Mouse (Mus musculus) cerebellum, postnatal 4 days (tissue): Measurements from ENCODE around the gene Actl7a.

Experiments used
- DNase-seq, 2 experiments: peaks; one replicate each; pipeline ENCODE4 v3.0.0; 2022; ENCODE audit warnings: low spot score in 2 of 2, mixed read lengths in 1 of 2

The Actl7a gene

DNA sequence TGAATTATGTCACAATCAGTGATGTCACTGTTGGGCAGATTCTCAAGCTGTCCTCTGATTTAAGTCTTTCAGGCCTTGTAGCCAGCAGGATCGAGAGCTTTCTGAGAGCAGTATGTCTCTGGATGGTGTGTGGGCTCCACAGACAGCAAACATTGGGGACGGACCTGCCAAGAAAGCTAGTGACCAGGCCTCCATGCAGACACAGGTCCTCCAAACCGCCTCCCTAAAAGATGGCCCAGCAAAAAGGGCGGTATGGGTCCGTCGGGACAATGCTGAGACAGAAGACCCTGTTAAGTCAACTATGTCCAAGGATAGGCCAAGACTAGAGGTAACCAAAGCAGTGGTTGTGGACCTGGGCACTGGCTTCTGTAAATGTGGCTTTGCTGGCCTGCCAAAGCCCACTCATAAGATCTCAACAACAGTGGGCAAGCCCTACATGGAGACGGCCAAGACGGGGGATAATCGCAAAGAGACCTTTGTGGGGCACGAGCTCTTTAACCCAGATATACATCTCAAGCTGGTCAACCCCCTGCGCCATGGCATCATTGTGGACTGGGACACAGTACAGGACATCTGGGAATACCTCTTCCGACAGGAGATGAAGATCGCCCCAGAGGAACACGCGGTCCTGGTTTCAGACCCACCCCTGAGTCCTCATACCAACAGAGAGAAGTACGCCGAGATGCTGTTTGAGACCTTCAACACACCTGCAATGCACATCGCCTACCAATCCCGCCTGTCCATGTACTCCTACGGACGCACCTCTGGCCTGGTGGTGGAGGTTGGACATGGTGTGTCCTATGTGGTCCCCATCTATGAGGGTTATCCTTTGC, at the start of gene Actl7a:
TSS of gene Actl7a (plus strand) at position 51 of the 833 bp plus-strand sequence.
- DNase-seq, result no peak

- no peak for DNase-seq
Observed at GRCm38 (mm10) chr4:56696401-56696800, 46.8 kb upstream of the Actl7a start.

GRCm38 (mm10) chr4:56698671-56699070, 44.5 kb upstream of the Actl7a start:
- no peak for DNase-seq

GRCm38 (mm10) chr4:56702234-56702633, 41.0 kb upstream of the Actl7a start:
- no peak for DNase-seq

DNA sequence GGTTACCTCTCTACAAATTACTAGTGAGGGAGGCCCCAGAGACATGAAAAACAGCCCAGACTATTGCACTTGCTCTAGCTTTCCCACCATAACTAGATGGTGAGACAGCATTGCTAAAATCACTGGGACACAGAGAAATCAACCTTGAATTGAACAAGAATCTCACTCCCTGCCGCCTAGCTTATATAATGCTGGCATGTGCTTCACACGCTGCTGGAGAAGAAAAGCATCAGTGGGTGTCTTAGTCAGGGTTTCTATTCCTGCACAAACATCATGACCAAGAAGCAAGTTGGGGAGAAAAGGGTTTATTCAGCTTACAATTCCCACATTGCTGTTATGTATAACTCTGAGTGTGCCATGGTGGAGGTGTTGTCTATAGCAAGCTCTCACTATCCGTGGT, 30.1 kb upstream of the Actl7a start:
- no peak for DNase-seq

DNA sequence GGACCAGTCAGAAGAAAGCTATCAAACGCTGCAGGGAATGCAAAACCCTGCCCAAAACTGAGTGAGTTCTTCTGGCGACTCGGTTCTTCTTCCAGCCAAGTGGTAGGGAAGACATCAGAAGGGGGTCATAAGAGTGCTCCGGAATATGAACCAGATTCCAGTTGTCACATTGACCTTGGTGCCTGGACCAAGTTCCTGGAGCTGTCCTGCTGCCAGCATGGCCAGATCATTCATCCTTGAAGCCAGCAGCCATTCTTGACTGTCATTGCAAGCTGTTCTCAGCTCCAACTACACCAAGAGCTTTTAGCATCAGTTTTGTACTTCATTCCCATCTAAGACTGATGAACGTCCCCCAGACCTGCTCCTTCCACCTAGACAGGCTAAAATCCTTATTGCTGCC, 26.4 kb upstream of the Actl7a start:
- no peak for DNase-seq

DNA sequence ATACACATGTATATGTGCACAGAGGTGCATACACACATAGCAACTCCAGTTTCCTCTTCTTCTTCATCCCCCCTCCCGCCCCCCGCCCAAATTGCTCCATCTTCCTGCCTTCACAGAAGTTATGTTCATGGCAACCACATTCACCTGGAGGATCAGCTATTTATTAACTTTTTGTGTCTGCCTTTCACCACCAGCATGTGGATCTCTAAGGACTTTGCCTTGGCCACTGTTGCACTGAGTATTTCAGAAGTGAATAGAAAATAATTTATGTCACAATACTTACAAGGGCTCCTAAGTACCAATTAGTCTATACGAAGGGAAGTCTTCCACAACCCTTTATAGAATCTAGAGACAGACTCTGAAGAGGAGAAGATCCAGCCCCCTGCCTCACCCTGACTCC, 25.3 kb upstream of the Actl7a start:
- no peak for DNase-seq

GRCm38 (mm10) chr4:56718573-56719442, 24.4 kb upstream of the Actl7a start:
- no peak for DNase-seq

DNA sequence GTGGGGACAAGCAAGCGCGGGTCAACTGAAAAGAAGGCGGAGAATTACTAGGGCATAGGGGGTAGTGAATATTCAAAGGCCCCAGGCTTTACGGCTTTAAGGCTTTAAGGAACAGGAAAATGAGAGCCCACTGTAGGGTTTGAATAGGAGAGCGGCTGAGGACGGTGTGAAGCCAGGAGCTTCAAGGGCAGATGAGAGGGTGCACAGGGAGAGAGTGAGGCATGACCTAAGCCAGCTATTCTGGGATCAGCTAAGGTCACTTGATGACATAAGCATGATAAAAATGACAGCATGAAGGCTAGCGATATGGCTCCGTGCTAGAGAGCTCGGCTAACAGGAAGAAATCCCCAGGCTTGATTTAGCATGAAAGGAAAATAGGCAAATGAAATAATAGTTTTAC, 23.8 kb upstream of the Actl7a start:
- DNase-seq, result no peak

DNA sequence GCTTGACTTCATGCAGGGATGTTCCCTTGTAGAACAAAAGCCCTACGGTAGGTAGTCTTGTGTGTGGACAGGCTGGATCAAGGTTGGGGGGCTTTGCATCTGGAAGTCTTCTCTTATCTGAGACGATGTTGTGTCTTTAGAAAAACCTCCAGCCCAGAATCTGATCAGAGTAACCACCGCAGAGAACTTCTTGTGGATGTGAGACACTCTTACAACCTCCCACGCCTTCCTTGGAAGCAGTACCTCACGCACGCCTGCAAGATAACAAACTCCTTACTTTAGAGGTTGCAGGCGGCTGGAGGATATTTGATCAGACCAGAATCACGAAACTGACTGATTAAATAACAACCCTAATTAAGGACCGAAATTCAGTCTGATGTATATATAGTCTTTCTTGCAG, 22.8 kb upstream of the Actl7a start:
- no peak for DNase-seq

- peak in 1 of 2 experiments; percentile 42 for DNase-seq
Observed at GRCm38 (mm10) chr4:56721469-56721868, 21.7 kb upstream of the Actl7a start.

GRCm38 (mm10) chr4:56722346-56722745, 20.9 kb upstream of the Actl7a start:
- no peak for DNase-seq

GRCm38 (mm10) chr4:56723237-56723636, 20.0 kb upstream of the Actl7a start:
- DNase-seq, result no peak

- no peak for DNase-seq
Observed at GRCm38 (mm10) chr4:56725839-56726238, 17.4 kb upstream of the Actl7a start.

GRCm38 (mm10) chr4:56740020-56740485, 3.2 kb upstream of the Actl7a start, which contains the start of gene Gm26657:
Gene Gm26657 (plus strand): TSS chr4:56740070.
- DNase-seq, result no peak

GRCm38 (mm10) chr4:56740611-56741010, 2.6 kb upstream of the Actl7a start:
- DNase-seq, result no peak

DNA sequence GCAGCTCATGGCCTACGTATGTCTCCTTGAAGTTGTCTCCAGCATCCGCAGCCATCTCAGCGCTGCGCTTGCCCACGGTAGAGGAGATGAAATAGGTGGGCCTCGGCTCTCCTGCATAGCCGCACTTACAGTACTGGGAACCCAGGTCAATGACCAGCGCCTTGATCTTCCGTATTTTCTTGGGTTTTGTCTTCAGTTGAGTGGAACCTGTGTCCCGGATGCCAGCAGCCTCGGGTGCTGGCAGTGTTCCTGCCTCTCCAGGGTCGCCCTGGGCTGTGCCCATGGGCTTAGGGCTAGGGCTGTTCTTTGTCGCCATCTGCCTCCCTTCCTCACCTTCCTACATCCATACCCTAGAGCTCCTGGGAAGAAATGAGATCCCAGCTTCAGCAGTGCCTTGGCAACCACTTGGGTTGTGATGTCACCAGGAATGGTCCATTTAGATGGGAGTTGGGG, 2.1 kb upstream of the Actl7a start, which contains the start of gene Actl7b:
TSS of gene Actl7b (minus strand) at position 403 of the 453 bp plus-strand sequence.
- DNase-seq, result no peak

DNA sequence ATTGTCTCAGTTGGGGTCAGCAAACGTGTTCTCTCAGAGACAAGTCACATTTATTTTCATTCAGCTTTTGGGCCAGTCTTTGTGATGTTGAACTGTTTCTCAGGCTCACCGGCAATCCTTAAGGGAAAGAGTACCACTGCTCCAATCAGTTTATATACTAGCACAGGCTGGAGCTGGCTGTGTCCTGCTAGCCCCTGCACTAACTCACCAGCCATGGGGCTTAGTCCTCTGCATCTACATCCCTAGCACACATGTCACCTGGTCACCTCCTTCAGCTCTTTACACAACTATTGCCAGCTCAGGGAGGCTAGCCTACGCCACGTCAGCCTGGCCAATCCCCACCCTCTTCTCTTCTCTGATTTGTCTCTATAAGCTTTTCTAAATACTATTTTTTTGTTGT, 515 bp upstream of the Actl7a start:
- no peak for DNase-seq

- DNase-seq, result no peak
Observed at GRCm38 (mm10) chr4:56746345-56746744, 3.1 kb downstream of the Actl7a start.

- DNase-seq, result no peak
Observed at GRCm38 (mm10) chr4:56747456-56747855, 4.2 kb downstream of the Actl7a start.

GRCm38 (mm10) chr4:56756021-56756420, 12.8 kb downstream of the Actl7a start:
- no peak for DNase-seq

- DNase-seq, result no peak
Observed at GRCm38 (mm10) chr4:56756966-56757600, 13.9 kb downstream of the Actl7a start.
